Mouse (Mus musculus): ENCODE data around the gene Csmd2.
A peak's percentile ranks its signal among the peaks of the same experiment; 100 is the strongest.

Csmd2 gene

DNA sequence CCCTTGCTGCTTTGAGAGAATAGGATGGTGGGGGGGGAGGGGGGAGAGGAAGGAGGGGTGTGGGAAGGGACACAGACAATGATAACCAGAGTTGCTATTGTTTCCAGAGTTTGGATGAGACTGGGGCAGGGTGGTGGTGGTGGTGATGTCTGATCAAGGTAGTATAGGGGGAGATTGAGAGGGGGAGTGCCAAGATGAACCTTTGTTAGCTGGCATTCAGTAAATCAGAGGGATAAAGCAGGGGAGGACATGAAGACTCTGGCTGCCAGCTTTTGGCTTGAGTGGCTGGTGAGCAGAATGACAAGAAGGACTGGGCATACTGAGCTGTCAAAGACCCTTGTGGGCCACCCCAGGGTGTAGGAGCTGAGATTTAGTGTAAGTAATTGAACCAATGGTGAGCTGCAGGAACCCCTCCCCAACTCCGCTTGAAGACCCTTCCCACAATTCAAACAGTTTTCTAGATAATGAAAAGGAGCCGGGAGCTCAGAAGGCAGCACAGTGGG is 254.2 kb downstream of the Csmd2 start:
- DNase-seq (ENCODE audit: low read depth, low spot score): no peak

DNA sequence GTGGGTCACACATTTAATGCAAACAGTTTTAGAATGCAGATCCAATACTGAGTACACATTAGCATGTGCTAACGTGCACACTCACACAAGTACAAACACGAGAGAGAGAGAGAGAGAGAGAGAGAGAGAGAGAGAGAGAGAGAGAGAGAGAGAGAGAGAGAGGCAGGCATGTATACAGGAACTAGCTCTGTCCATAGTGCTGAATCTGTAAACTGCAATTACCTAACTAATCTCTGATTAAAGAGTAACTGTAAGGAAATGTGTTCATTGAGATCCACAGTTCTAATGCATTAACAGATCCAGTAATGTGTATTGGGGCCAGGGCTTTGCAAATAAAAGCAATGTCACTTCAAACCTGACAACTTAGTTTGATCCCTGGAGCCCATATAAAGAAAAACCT is 257.5 kb downstream of the Csmd2 start:
- DNase-seq (ENCODE audit: low read depth, low spot score): no peak

DNA sequence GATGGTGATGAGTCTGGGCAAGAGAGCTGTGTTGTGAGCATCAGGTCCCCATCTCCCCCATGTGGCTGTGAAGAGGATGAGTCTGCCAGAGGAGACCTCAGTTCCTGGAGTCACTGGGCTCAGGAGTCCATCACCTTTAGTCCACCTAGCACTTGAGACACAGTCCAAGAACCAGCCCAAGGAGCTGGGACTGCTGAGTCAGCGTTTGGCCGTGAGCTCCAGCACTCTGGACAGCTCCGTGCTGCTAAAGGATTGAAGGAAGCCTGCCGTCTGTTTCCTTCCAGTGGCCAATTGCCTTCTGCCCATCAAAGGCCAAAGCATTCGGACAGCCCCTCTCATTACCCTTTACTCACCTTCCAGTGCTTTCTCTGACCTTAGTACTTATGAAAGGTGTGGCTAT is 261.0 kb downstream of the Csmd2 start:
- DNase-seq (ENCODE audit: low read depth, low spot score): peak; percentile 50

DNA sequence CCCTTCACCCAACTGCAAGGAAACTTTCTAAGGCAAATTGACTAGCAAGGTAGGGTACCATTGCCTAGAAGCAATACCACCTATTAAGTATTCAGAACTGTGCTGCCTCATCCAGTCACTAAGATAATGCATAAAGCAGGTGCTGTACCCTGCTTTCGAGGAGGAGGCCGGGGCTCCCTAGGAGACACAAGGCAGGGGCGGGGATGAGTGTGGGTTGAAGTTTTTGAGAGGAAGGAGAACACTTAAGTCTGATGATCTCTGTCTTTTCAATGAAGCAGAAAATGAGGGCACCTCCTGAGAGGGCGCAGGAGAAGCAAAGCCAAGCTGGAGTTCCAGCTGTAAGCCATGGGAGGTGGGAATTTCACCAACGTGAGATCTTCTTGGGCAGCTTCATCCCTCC is 271.6 kb downstream of the Csmd2 start:
- no peak for DNase-seq (ENCODE audit: low read depth, low spot score)

DNA sequence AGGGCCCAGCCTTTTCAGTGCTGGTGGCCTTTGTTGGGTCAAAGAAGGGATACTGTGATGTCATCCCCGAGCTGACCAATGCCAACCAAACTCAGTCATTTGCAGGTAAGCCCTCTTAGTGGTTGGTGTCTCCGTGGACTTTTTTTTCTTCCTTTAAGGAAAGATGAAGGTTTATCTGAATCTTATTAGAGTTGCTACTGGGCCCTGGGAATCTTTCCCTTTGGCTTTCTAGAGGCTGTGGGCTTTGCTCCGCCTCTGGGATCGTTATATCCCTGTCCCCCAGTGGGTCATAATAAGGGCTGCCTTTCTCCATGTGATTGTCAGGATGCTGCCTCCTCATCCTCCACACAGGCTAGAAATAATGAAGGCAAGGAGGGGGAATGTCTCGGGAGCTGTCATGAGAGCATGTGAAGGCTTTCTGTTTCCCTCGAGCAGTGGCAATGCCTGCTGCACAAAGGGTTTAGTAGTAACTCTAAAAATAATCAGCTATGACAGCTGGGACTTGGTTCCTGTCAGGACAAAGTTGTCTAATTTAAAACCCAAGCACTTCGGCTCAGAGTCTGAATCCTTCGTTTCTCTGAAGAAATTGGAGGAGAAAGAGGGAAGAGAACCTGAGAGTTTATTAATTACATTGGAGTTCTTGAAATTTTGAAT is 273.4 kb downstream of the Csmd2 start, which contains the start of gene Hmgb4:
Gene Hmgb4 (minus strand): TSS at position 51 of the 654 bp plus-strand sequence.
- DNase-seq (ENCODE audit: low read depth, low spot score): no peak

DNA sequence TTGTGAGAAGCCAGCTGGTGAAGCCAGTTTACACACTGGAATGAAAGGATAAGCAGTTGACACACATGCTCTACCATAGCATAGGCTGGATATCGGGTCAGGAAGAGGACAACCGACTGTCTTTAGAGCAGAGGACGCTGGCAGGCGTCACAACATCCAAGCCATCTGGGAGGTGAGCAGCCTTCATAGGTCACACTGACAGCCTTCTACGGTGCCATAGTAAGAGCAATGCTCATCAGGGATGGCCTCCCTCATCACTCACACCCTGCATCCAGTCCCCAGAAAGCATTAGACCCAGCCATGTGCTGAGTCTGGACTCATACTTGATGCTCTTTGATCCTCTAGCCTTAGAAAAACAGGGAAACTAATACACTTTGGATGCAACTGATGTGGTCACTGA is 276.8 kb downstream of the Csmd2 start:
- DNase-seq (ENCODE audit: low read depth, low spot score): no peak

DNA sequence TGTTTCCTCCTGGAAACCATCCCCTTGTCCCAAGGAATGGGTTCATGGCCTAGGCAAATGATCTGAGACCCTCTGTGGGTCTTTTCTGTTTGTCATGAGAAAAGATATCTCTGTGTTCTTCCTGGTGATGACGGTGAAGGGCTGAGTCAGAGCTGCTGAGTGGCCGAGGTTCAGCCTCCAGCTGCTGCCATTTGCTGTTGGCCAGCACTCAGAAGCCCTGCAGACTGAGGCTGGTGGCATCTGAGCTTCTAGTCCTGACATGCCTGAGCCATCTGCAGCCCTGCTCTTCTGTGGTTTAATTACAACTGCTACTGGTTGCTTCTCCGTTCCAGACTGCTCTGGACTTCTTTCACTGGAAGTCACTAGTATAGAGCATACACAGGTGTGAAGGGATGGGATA is 277.7 kb downstream of the Csmd2 start:
- no peak for DNase-seq (ENCODE audit: low read depth, low spot score)

DNA sequence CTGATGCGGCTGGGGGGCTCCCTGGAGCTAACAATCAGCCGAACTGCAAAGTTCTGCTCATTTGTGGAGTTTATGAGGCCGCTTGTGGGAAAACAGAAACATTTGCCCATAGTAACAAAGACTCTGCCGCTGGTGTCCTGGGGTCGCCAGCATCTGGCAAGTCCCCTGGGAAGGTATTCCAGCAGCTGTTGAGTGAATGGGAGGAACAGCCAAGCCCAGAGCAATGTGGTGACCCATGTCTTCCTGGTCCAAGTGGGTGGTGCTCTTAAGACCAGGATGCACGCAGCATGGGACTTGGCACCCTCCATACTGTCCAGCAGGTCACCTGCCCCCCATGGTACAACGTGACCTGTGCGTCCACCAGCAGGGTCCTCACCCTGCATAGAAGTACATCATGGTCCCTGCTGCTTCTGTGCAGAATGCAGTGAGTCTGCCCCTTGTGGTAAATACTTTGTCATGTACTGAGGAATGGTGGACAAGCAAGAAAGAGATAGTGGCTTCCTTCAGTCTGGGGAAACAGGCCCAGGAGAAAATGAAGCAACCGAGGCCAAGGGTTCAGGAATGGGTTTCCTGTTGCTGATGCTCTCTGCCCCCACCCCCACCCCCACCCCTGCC is 281.7 kb downstream of the Csmd2 start:
- DNase-seq (ENCODE audit: low read depth, low spot score): no peak

DNA sequence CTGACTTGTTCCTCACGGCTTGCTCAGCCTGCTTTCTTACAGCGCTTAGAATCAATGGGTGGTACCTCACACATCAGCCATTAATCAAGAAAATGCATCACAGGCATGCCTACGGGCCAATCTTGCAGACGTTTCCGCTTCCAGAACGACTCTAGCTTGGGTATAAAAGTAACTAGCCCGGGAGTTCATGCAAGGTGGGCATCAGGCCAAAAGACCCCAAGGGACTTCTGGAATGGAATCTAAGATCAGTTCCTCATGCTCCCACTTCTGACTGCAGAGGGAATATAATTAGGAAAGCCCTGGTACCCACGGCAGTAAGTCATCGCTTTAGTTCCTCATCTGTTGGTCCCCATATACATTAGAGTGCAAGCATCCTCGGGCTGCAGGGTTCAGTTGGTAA is 282.5 kb downstream of the Csmd2 start:
- DNase-seq (ENCODE audit: low read depth, low spot score): no peak

DNA sequence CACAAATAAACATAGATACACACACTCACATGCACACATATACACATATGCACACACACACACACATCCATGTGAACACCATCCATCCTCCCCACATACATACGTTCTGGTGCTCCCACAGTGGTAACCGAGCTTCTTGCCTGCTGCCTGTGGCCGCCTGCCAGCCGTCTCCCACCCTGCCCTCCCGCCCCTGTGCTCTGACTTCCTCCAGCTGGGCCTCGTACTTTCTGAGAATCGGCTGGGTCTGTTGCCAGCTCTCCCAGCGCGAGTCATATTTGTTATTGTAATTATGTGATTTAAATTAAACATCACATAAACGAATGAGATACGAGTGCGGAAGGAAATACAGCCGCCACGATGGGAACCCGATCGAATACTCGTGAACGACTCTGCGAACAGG is 283.3 kb downstream of the Csmd2 start:
- no peak for DNase-seq (ENCODE audit: low read depth, low spot score)

DNA sequence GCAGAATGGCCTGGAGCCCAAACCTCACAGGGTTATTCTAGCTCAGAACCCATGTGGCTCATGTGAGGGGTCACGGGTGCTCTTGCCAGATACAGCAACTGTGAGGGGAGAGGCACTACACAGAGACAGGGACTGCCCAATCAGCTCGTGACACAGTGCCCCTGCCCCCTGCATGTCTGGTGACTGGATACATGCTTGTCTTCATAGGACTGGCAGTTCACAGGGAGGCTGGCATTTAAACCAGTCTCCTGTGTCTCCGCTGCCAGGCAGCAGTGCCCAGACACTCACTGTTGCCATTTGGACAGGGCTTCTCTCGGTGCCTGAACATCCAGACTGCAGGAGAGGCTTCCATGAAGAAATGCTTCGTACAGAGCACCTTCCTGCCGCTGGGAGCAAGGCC is 284.8 kb downstream of the Csmd2 start:
- no peak for DNase-seq (ENCODE audit: low read depth, low spot score)

DNA sequence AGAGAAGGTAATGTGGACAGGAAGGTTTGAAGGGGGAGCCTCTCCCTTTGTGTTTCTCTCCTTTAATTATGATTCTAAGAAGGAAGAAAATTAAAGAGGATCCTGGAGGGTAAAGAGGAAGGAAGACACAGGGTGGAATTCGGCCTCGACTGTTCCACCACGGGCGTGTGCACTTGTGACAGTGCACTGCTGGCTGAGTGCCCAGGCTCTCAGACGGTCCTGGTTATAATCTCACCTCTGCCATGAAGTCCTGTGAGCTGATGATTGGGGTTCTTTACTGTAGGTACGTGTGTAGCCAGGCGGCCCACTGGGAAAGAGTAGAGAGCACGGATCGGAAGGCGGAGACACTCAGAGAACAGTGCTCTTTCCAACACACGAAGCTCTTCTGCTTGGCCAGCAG is 285.5 kb downstream of the Csmd2 start:
- DNase-seq (ENCODE audit: low read depth, low spot score): peak; percentile 64

DNA sequence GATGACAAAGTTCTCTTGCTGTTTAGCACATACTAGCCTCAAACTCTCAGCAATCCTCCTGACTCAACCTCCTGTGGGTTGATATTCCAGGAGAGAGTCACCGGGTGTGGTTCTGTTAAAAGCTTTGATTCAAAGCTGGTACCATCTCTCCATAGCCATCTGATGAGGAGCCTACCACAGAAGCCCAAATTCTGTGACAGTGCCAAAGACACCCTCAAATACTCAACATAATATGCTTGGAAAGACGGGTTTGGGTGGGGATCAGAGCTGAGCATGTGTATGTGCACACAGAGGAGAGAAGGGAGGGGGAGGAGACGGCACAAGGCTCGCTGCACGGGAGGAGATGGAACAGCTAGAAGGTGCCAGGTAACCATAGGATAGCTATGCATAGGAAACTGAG is 287.5 kb downstream of the Csmd2 start:
- DNase-seq (ENCODE audit: low read depth, low spot score): no peak

DNA sequence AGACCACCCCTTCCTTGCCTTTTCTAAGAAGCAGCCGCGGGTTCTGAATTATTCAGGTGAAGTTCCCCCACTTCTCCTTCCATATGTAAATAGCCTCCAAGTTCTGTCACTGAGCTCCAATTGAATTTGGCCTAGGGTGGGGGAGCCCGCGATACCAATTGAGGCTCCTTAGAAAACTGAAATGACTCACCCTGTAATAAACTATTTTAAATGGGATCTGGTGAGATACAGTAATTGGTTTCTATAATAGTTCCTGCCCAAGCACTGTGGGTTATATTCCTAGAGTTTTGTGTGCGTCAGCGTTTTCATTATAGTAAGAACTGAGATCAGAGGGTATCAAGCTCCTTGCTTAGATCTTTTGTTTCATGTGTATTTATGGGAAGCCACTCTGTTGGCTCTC is 287.9 kb downstream of the Csmd2 start:
- peak; percentile 13 for DNase-seq (ENCODE audit: low read depth, low spot score)

DNA sequence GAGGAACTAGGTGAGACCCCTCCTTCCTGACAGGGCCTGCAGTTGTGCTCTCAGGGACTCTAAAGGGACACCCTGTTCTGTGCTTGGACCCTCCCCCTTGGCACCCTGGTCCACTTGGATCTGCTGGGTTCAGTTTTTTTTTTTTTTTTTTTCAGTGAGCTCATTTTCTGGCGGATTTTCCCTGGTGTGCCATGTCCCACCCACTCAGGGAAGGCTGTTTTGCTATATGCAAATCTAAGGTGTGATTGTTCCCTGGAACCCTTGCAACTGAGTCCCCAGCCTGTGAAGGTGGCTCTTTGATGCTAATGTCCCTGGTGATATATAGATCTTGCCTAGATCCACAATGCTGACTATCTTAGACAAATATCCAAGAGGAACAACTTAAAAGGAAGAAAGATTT is 297.4 kb downstream of the Csmd2 start:
- DNase-seq (ENCODE audit: low read depth, low spot score): no peak

DNA sequence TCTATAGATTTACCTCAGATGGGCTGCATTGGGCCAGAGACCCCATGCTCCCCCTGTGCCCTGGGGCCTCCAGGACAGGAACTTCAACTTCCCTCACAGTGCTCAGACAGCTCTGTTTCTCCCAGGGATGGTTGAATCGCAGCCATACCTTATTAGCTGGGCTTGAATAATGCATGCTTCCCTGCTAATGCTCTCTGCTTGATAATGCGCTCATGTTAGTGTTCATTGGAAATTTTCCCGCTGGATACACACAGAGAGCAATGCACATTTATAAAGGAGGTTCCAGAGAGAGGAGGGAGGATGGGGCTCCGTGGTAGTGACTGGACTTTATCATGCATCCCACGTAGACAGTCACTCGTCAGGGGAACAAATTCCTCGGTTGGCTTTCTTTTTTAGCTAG is 300.4 kb downstream of the Csmd2 start:
- DNase-seq (ENCODE audit: low read depth, low spot score): no peak

DNA sequence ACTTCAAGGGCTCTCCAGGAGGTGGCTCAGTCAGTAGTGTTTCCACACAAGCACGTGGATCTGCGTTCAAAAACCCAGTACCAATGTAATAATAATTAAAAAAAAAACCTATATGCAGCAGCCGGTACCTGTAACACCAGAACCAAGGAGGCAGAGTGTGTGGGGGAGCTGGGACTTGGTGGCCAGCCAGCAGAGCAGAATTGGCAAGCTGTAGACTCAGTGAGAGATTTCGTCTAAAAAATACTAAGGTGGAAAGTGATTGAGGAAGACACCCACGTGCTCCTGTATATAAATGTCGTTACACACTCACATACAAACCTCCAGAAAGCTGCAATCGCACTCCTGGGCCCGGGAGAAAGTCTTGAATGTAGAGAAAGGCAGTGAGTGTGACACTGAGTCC is 316.4 kb downstream of the Csmd2 start:
- no peak for DNase-seq (ENCODE audit: low read depth, low spot score)

DNA sequence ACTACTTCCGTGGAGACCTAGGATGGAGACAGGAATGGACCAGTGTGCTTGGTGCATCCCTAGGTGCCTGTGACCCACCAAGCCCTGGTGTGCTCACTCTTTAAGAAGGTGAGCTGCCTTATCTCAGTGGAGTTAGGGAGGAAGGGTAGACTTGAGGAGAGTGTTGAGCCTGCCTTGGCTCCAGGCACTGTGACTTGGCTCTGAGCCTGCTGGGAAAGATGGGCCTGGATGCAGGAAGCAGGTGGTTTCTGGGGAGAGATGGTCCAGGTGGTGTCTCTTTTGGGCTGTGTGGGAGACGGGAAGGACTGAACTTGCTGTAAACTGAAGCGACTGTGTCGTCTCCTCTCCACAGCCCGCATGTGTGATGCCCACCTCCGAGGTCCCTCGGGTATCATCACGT is 318.4 kb downstream of the Csmd2 start:
- no peak for DNase-seq (ENCODE audit: low read depth, low spot score)

DNA sequence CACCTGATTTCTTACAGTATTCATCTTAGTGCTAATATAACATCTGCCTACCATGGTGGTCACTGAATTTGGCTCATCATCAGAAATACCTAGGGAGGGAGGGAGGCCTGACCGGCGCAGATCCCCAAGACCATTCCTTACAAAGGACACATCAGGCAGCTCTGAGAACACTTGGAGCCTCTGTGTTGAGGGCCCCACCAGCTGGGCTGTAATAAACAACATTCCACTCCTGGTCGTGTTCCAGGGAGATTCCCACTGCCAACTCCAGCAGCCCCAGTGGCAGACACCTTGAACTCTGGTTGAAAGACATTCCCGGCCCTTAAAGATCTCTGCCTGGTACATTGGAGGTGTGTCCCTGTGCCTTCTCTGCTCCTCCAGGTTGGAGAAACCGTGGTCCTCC is 327.7 kb downstream of the Csmd2 start:
- DNase-seq (ENCODE audit: low read depth, low spot score): no peak

DNA sequence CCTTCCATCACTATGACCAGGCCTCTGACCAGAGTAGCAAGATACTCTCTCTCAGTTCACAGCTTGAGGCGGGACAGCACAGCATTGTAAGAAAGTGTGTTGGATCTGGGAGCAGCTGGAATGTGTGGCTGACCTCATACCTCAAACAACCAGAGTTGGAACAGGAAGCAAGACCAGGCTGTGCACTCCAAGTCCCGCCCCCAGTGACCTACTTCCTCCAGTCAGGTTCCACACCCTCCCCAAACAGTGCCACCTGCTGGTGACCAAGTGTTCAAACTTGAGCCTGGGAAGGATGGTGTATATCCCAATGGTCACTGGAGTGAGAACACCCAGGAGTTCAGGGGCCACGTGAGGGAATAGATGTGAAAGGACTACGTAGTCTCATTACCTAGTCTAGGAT is 330.3 kb downstream of the Csmd2 start:
- DNase-seq (ENCODE audit: low read depth, low spot score): peak; percentile 73

DNA sequence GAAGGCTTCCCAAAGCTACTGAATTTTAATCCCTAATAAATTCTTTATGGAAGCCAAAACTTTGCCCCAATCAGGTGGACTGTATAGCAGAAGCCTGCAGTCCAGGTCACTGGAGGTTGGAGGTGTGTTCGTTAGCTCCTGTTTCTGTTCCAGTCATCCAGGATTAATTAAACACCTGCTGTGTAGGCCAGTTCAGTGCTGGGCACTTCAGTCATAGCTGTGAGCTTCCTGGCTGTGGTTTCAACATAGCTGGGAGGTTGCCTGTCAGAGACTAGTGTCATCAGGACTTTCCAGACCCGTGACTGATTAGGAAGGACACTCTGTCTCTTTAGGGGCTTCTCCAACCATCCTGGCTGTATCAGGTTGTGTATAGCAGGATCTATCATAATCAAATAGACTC is 337.9 kb downstream of the Csmd2 start:
- no peak for DNase-seq (ENCODE audit: low read depth, low spot score)

DNA sequence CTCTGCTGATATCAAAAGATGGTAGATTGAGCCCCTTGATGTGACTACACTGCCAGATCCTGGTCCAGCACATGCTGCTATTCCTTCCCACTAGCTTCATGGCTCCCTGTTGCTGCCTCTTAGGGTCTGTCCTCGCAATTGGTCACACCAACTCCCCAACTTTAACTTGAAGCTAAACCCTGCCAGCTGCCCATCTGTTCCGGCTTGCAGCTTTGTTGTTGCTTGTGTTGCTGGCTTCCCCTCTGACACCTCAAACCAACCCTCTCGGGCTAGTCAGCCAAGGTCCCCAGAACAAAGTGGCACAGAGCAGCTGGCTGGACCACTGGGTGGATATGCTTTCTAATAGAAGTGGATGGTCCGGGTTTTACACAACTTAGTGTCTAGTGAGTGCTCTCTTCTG is 339.1 kb downstream of the Csmd2 start:
- no peak for DNase-seq (ENCODE audit: low read depth, low spot score)

DNA sequence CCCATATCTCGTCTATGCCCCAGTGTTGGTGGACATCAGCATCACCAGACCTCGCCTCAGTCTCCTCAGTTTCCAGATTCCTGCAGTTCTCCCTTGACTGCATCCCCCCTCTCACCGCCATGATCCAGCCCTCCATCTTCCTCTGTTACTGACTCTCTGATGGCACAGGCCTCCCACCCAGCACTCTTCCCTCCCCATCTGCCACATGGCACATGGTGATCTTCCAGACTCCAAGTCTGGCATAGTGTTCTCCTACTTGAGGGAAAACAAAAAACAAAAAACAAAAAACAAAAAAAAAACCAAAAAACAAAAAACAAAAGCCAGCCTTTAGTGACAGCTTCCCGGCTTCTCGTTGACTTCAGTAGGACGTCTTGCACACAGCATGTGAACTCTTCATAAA is 339.8 kb downstream of the Csmd2 start:
- DNase-seq (ENCODE audit: low read depth, low spot score): no peak

DNA sequence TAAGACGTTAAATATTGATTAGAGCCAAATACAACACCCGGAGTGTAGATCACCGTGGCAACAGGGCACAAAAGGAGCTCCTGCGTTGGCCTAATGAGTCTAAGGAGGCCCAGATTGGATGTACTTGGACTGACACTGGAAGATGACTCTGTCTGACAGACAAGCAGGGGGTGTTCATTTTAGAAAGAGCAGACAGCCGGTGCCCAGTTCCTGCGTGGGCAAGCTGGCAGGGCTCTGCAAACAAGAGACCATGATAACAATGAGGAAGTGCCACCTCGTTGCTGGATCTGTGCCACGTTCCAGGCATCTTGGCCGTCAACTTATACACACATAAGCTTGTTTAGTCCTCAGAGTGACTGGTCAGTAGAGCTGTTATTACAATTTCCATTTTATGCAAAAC is 342.9 kb downstream of the Csmd2 start:
- no peak for DNase-seq (ENCODE audit: low read depth, low spot score)

All from R1 (cell line).